Comparison of ENCODE assay signal across 19 mouse cellular contexts in the genomic region with DNA sequence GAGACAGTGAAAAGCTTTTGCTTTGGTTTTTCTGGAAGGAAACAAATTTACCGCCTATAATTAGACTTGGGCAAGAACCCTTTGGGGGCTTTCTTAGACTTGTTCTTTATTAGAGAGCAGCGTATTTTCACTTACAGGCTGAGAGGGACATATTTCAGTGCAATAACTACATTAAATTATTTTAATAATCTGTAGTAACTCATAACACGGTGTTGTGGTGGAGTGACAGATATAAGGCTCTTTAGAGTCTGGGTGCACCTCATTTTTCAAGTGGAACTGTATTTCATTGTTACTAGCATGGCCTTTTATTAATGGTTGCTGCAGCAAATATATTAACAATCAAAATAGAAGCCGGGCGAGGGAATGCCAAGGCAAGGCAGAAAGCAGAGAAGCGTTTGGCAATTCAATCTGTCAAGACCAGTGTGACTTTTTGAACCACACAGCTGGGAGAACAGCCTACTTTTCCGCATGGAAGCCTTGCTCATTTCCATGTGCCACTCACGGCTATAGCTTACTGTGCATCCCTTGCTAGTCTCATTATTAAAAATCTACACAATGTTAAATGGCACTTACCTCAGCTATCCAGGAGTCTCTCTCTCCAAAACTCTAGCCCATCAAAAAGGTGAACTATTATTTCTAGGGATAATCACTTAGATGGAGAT. TPM values are rescaled to one million over a fixed set of nuclear protein-coding genes. Genes with fewer than 3 reads are reported as not detected.
"Had no signal": no experiment of that assay in that cellular context is flagged by ENCODE, and none has a peak within 500 bp of the region (broad histone marks: within the 10 kb centered on the region; RNA-seq: fewer than 3 reads in every experiment).

No protein-coding gene starts in this region.

- H3K4me3 ChIP-seq: liver, embryonic 13.5 days; megakaryocyte, embryonic 14.5 days; midbrain, embryonic 10.5 days; neural tube, embryonic 12.5 days; stomach, embryonic 15.5 days had no signal

- H3K27ac ChIP-seq: liver, embryonic 13.5 days; midbrain, embryonic 10.5 days; neural tube, embryonic 12.5 days; stomach, embryonic 15.5 days had no signal

- H3K4me2 ChIP-seq: liver, embryonic 13.5 days; lung, embryonic 14.5 days; neural tube, embryonic 12.5 days; stomach, embryonic 15.5 days had no signal

- H3K36me3 ChIP-seq: liver, embryonic 13.5 days; midbrain, embryonic 10.5 days; neural tube, embryonic 12.5 days; stomach, embryonic 15.5 days had no signal

- ATAC-seq: inflammation-experienced regulatory T-cells, adult 6 months; intestine, embryonic 16.5 days had no signal

- H3K9me3 ChIP-seq: liver, embryonic 13.5 days; megakaryocyte, embryonic 14.5 days; midbrain, embryonic 10.5 days; neural tube, embryonic 12.5 days; stomach, embryonic 15.5 days had no signal

- DNase-seq: kidney, adult 18-20 months; kidney, adult 9 months; kidney, postnatal 14 days; kidney, postnatal 4 days; layer of hippocampus, adult 9-11 months; liver, embryonic 13.5 days; lung, embryonic 14.5 days; lung, postnatal 10 days; lung, postnatal 36 days; midbrain, embryonic 14.5 days; right cerebral cortex, postnatal 25 days; spleen, adult 18-20 months; thymus, postnatal 25 days had no signal

- H3K4me1 ChIP-seq: liver, embryonic 13.5 days; megakaryocyte, embryonic 14.5 days; midbrain, embryonic 10.5 days; neural tube, embryonic 12.5 days; stomach, embryonic 15.5 days had no signal

- H3K9ac ChIP-seq: liver, embryonic 13.5 days; lung, embryonic 14.5 days; neural tube, embryonic 12.5 days; stomach, embryonic 15.5 days had no signal

RNA-seq across cellular contexts. Expression of a gene that starts 6.1 kb away (rescaled TPM):
- polyA plus RNA-seq: inflammation-experienced regulatory T-cells, adult 6 months had no signal
